Mouse (Mus musculus): ENCODE results near the gene Setx. TPM values are rescaled to one million over a fixed set of nuclear protein-coding genes. Genes with fewer than 3 reads are reported as not detected.
"Not testable (repeated sequence)": the region's sequence is repeated elsewhere in the genome, so short reads cannot be mapped to it uniquely, and the experiment has no call there.

The Setx gene
- total RNA-seq (2021): 10 to 100 TPM; 39.0 to 47.3 TPM

DNA sequence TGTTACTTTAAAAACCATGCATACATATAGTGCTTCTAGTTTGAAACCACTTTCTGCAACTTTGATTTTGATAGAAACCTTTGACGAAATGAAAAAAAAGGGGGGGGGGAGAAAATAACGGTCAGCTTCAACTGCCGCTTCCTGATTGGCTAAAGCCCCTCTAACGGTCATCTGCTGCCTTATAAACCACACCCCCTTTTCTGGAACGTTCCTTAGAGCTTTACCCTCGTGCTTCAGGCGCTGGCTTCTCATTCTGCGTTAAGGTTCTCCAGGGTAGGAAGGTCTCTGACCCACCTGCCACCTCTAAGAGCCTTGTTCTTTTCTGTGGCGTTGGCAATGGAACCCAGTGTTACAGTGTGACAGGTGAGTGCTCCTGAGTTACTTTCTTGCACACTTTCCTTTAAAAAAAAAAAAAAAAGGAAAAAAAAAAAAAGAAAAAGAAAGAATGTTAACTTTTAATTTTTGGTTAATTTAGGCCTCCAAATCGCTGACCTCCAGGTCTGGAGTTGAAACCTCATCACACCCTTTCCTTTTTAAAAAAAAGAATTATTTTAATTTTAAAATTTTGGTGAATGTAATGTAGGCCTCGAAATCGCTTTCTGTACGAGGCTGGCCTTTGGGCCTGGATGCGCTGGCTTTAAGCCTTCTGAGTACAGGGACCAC lies at the start of gene Setx:
TSS of gene Setx (plus strand) at position 275 of the 663 bp plus-strand sequence.
- DNase-seq (ENCODE audit: extremely low spot score in 1 of 2, low spot score in 1 of 2): no peak

DNA sequence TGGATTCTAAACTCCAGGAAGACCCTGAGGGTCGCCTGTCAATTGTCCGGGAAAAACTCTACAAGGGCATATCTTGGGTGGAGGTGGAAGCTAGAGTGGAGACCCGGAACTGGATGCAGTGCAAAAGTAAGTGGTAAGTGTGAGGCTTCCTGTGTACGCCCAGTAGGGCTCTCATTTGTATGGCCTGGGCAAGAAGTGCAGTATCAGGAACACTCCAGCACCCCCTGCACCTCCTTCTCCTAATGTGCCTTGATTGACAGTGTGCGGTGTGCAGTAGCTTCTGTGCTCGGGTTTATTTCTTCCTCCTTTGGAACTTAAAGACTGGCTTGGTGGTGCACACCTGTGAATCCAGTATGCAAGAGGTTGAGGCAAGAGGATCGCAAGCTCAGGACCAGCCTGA lies 49.3 kb upstream of the Setx start:
- no peak for DNase-seq (ENCODE audit: extremely low spot score in 1 of 2, low spot score in 1 of 2)

DNA sequence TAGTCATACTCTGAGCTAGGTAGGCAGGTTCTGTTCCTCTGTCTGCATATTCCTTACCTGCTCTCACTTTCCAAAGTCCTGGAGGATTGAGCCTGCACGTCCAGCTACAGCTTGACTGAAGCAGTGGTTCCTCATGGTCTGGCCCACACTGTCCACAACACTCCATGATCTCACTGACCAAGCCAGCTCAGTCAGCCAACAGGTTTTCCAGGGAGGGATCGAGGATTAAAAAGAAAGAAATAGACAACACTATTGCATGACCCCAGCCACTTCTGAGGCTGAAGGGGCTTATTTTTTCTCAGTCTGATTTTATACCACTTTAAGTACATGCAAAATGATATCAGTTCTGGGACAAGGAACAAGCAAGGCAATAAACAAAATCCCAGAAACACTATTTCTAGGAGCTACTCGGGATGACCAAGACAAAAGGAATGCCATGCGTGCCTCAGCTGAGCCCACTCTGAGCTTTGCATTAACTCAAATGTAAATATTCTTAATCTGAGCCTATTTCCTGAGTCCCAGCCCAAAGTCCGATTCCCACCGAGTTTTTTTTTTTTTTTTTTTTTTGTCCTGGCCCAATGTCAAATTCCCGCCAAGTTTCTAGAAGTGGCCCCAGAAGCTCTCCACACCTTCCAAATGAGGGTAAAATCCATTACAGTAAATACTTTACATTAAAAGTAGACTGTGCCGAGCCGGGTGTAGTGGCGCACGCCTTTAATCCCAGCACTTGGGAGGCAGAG lies 48.5 kb upstream of the Setx start:
- DNase-seq (ENCODE audit: extremely low spot score in 1 of 2, low spot score in 1 of 2): no peak

GRCm38 (mm10) chr2:29076226-29076625 lies 47.8 kb upstream of the Setx start:
- DNase-seq (ENCODE audit: extremely low spot score in 1 of 2, low spot score in 1 of 2): no peak

- DNase-seq (ENCODE audit: extremely low spot score in 1 of 2, low spot score in 1 of 2): no peak
Measured at GRCm38 (mm10) chr2:29081965-29082364, 42.0 kb upstream of the Setx start.

- DNase-seq (ENCODE audit: extremely low spot score in 1 of 2, low spot score in 1 of 2): no peak
Measured at GRCm38 (mm10) chr2:29086026-29086425, 38.0 kb upstream of the Setx start.

- not testable (repeated sequence) for DNase-seq (ENCODE audit: extremely low spot score in 1 of 2, low spot score in 1 of 2)
Measured at GRCm38 (mm10) chr2:29089276-29089675, 34.7 kb upstream of the Setx start.

DNA sequence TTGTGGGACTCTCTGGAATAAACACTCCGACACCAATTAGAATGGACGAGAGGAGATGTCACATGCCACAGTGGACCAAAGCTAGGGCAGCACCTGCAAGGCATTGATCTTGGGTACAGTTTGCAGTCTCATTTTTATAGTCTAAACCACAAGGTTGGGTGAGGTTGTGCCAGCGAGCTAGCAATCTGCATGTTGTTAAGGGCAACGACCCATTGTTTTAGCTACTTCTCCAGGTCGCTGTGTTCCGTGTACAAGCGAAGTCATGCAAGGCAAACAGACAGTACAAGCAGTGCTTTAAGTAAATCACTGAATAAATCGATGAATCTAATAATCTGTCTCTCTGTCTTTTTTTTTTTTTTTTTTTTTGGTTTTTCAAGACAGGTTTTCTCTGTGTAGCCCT lies 28.3 kb upstream of the Setx start:
- no peak for DNase-seq (ENCODE audit: extremely low spot score in 1 of 2, low spot score in 1 of 2)

DNA sequence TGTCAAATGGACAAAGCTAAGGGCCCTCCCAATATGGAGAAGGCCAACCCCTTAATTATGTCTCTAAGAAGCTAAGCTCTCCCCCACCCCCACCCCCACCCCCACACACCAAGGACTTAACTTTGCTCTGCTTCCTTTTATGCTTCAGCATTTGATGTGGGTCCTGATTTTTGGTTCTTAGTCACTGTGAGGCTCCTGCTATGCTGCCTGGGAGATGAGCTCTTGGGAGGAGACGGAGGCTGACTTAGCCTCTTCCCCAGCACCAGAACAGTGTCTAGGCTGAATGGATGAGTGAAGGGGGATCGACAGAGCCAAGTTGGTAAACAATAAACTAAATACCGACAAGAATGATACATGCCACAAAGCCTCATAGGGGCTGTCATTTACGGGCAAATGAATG lies 27.2 kb upstream of the Setx start:
- no peak for DNase-seq (ENCODE audit: extremely low spot score in 1 of 2, low spot score in 1 of 2)

GRCm38 (mm10) chr2:29097465-29097864 lies 26.5 kb upstream of the Setx start:
- no peak for DNase-seq (ENCODE audit: extremely low spot score in 1 of 2, low spot score in 1 of 2)

DNA sequence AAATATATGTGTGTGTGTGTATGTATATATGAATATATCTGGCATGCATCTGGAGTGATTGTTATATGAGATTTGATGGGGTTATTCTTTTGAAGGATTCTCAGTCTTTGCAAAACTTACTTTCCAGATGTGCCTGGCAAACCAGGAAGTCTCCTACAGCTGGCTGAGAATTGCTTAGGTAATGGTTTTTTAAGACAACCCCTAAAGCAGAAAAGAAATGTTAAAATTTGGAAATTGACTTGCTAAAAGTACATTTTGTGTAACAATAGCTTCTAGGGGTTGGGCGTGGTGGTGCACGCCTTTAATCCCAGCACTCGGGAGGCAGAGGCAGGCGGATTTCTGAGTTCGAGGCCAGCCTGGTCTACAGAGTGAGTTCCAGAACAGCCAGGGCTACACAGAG lies 26.0 kb upstream of the Setx start:
- DNase-seq (ENCODE audit: extremely low spot score in 1 of 2, low spot score in 1 of 2): not testable (repeated sequence)

DNA sequence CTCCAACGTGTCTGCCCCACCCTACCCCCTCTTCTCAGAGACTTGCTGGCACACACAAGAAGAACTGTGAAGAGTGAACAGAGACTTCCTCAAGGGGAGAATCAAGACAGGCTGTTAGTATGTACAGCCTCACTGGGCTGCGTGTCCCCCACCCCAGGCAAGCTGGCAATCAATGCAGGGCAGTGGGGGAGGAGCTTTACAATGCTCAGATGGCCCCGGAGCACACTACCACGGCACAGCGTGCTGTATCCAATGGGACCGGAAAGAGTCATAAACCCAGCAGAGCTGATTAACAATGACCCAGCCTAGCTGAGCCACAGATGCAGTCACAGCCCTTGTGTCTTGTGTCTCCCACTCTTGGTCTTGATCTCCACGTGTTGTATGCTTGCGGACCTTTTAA lies 25.2 kb upstream of the Setx start:
- no peak for DNase-seq (ENCODE audit: extremely low spot score in 1 of 2, low spot score in 1 of 2)

DNA sequence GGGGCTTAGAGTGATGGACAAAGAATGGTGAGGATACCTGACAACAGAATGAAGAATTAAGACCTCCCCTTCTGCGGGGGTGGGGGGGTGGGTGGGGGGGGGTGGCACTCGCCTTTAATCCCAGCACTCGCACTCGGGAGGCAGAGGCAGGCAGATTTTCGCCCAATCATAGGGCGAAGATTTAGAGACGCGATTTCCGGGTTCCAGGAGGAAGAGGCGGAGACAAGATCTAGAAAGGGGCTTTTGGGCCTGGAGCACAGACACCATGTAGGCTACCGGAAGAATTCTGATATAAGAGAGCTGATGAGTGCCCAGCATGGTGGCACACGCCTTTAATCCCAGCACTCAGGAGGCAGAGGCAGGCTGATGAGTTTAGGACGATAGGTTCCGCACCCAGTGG lies 24.3 kb upstream of the Setx start:
- no peak for DNase-seq (ENCODE audit: extremely low spot score in 1 of 2, low spot score in 1 of 2)

DNA sequence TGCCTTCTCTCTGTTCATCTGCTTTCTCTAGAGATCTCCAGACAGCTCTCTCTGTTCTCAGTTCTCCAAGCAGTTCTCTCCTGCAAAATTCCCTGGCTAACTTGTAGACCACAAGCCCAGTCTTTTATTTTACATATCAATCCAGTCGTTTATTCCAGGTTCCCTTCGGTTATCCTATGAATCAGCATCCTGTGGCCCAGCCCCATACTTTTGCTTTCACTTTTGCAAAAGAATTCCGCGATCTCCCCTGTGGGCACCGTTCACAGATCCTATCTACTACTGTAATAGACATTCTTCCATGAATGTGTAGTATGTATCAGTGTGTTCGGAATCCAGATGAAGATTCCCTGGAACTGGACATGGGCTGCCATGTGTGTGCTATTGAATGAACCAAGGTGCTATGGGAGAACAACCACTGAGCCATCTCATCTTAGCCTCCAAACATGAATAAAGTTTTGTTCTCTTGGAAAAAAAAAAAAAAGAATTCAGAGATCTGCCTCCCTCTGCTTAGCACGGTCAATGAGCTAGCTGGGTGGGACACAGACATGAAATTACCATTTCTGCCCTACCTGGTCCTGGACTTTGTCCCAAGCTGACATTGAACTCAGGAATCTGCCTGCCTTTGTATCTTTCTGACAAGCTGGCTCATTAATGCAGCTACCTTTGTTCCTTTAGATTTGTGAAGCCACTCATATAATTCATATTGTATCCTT lies 23.0 kb upstream of the Setx start:
- DNase-seq (ENCODE audit: extremely low spot score in 1 of 2, low spot score in 1 of 2): no peak

- not testable (repeated sequence) for DNase-seq (ENCODE audit: extremely low spot score in 1 of 2, low spot score in 1 of 2)
Measured at GRCm38 (mm10) chr2:29102416-29103377, 21.3 kb upstream of the Setx start.

- no peak for DNase-seq (ENCODE audit: extremely low spot score in 1 of 2, low spot score in 1 of 2)
Measured at GRCm38 (mm10) chr2:29120969-29121368, 3.0 kb upstream of the Setx start.

GRCm38 (mm10) chr2:29122446-29122845 lies 1.5 kb upstream of the Setx start:
- DNase-seq (ENCODE audit: extremely low spot score in 1 of 2, low spot score in 1 of 2): no peak

DNA sequence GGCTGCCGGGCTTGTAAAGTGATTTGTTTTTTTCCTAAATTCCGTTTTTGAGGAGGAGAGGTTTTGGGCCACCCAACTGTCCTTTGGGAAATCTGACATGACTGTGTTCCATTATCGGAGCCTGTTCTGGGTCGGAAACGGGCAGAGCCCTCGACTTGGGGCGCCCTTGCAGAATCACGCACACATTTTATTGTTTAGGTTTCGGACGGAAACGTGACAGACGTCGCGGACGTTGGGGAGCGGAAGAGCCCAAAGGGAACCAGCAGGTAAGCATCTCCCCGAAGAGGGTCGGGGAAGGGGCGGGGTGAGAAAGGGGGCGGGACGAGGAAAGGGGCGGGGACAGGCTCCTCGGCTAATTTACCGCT lies 572 bp downstream of the Setx start:
- no peak for DNase-seq (ENCODE audit: extremely low spot score in 1 of 2, low spot score in 1 of 2)

- DNase-seq (ENCODE audit: extremely low spot score in 1 of 2, low spot score in 1 of 2): peak; percentile 86 to 89
Measured at GRCm38 (mm10) chr2:29124936-29125701, 1.1 kb downstream of the Setx start.

Measured in layer of hippocampus, postnatal 25 days (tissue).